Mouse (Mus musculus): Measurements from ENCODE around the gene Lrrc38.
"Not testable (repeated sequence)": the region's sequence is repeated elsewhere in the genome, so short reads cannot be mapped to it uniquely, and the experiment has no call there.

Gene Lrrc38

GRCm38 (mm10) chr4:143349484-143349906 is at the start of gene Lrrc38:
Gene Lrrc38, plus strand, starts transcription at chr4:143349757.
- in situ Hi-C loops (cut with MboI, MseI): no loop called here

DNA sequence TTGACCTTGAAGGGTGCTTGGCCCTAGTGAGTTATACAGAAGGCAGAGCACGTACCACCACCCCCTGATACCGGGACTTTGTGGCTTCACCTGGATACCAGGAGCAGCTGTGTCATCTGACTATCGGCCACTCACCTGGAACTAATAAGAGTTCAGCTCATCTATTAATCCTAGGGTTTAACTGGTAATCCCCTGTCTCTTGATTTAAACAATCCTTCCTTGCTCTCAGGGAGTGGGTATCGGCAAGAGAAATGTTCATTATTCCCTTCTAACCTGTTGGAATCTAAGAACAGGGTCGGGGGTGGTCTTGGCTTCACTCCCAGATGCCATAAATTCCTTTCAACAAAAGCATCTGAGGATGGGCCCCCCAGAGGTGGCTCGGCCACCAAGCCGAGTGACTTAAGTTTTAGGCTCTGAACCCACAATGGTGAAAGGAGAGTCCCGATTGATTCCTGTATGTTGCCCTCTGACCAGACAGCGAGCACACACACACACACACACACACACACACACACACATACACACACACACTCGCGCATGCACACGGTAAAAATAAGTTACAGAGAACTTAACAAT is 49.4 kb upstream of the Lrrc38 start:
- in situ Hi-C loops (cut with MboI, MseI): loop anchor here (25.0 kb wide), 1 partner anchor 1012 kb away; no protein-coding TSS in a partner anchor

DNA sequence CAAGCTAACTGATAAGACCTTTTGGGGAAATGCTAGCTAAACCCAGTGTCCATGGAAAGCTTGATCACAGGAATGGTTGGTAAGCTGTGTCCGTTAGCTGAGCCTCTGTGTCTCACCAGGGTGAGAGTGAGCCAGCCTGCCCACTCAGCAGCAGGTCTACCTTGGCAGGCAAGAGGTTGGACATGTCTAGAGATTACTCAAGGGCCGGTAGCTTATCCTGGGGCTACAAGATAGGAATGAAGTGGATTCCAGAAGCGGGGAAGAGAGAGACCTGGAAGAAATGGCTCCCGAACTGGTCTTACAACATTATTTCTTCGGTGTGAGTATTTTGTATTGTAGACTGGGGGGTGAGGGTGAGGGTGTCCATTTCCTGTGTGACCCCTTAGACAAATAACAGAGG is 48.5 kb upstream of the Lrrc38 start:
- in situ Hi-C loops (cut with MboI, MseI): loop anchor here (25.0 kb wide), 1 partner anchor 1011 kb away; no protein-coding TSS in a partner anchor

GRCm38 (mm10) chr4:143301875-143302274 is 47.7 kb upstream of the Lrrc38 start:
- in situ Hi-C loops (cut with MboI, MseI): loop anchor here (25.0 kb wide), 1 partner anchor 1010 kb away; no protein-coding TSS in a partner anchor

GRCm38 (mm10) chr4:143302279-143302890 is 47.2 kb upstream of the Lrrc38 start:
- in situ Hi-C loops (cut with MboI, MseI): loop anchor here (25.0 kb wide), 1 partner anchor 1010 kb away; no protein-coding TSS in a partner anchor

DNA sequence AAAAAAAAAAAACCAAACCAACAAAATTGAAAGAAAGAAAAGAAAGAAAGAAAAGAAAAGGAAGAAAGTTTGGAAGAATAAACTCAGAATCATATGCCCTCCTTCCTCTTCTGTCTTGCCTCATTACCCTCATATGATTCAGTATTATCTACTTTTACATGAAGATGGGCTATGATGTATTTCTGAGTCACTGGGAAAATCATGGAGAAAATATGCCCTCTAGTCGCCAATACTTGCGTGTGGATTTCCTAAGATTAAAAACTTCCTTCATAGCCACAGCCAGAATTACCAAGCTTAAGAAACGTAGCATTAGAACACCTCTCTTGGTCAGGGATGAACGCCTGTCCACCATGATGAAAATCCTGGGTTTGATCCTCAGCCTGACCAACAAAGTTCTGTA is 44.5 kb upstream of the Lrrc38 start:
- in situ Hi-C loops (cut with MboI, MseI): loop anchor here (25.0 kb wide), 1 partner anchor 1007 kb away; no protein-coding TSS in a partner anchor

GRCm38 (mm10) chr4:143305987-143306772 is 43.4 kb upstream of the Lrrc38 start:
- in situ Hi-C loops (cut with MboI, MseI): loop anchor here (25.0 kb wide), 1 partner anchor 1006 kb away; no protein-coding TSS in a partner anchor

- in situ Hi-C loops (cut with MboI, MseI): loop anchor here (25.0 kb wide), 1 partner anchor 1001 kb away; no protein-coding TSS in a partner anchor
These were observed 38.2 kb upstream of the Lrrc38 start for GRCm38 (mm10) chr4:143311341-143311740.

DNA sequence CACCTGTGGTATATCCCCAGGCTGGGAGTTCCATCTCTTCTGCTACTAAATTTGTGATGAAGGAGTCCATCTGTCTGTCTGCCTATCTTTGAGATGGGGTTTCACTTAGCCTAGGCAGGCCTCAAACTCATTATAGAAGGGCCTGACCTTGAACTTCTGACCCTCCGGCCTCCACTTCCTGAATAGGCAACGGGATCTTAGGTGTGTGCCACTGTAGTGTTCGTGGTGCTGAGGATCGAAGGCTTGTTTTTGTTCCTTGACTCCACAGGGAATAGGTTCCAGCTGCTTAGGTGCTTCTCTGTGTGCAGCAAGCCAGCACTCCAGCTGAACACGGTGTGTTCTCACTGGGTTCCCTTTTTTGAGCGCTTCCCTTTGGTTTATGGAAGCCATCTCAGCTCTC is 36.3 kb upstream of the Lrrc38 start:
- in situ Hi-C loops (cut with MboI, MseI): loop anchor here (25.0 kb wide), 1 partner anchor 999 kb away; no protein-coding TSS in a partner anchor

DNA sequence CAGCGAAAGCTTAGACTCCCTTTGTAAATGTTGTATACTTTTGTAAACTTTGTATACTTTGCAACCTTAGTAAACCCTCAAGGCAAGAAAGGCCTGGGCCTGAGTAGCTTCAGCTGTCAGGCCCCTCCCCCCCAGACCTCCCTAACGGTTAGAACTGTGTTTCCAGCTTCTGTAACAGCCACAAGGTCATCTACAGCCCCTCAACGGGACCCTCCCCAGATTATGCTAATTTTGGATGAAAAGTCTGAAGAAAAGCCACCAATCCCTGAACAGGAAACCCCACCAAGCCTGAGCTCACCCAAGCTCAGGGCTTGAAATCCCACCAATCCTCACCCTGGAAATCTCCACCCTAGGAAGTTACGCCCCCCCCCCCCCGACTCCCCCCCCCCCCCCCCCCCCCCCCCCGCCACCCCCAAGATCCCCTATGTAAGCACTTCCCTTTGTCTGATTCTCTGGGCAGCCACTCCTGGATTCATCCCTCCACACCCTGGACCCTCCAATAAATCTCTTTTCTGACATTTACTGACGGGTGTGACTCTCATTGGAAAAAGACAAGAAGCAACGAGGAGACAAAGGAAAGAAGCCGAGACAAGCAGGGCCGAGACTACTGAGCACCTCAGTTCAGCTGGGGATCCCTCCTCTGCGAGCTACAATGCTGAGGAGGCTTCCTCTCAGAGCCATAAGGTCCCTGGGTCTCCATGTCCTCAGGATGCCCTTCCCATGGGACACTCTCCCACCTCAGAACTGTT is 25.2 kb upstream of the Lrrc38 start:
- in situ Hi-C loops (cut with MboI, MseI): loop anchor here (5.0 to 25.0 kb wide), 2 partner anchors 58 to 988 kb away; no protein-coding TSS in a partner anchor

DNA sequence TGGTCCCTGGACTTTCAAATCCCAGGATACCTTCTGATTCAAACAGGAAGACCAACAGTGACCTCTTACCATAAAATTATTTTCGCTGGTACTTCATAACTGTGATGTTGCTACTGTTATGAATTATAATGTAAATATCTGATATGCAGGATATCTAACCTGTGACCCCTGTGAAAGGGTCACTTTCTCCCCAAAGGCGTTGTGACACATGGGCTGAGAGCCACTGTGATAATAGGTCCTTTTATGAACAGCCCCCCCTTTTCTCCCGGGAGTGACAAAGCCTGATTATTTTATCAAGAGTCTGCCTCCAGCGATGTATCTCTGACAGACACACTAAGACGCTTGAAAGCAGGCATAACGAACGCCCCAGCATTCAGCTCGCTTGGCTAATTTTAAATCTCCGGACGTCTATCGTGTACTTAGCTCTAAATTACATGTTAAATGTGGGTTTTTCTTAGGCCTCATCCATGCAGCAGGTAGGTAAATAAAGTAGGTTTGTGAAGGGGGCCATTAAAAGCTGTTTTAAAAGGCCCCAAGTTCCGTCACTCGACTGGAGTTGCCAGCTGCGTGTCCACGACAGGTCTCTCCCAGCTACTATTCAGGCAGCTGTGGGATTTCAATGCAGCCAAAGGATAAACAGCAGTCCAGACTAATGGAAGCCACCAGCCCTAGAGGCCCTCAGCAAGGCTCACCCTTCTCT is 24.5 kb upstream of the Lrrc38 start:
- in situ Hi-C loops (cut with MboI, MseI): loop anchor here (5.0 to 25.0 kb wide), 2 partner anchors 57 to 987 kb away; no protein-coding TSS in a partner anchor

GRCm38 (mm10) chr4:143325625-143325941 is 24.0 kb upstream of the Lrrc38 start:
- in situ Hi-C loops (cut with MboI, MseI): no loop called here

- in situ Hi-C loops (cut with MboI, MseI): no loop called here
These were observed 19.0 kb upstream of the Lrrc38 start for GRCm38 (mm10) chr4:143330566-143330965.

GRCm38 (mm10) chr4:143331787-143332186 is 17.8 kb upstream of the Lrrc38 start:
- in situ Hi-C loops (cut with MboI, MseI): no loop called here

DNA sequence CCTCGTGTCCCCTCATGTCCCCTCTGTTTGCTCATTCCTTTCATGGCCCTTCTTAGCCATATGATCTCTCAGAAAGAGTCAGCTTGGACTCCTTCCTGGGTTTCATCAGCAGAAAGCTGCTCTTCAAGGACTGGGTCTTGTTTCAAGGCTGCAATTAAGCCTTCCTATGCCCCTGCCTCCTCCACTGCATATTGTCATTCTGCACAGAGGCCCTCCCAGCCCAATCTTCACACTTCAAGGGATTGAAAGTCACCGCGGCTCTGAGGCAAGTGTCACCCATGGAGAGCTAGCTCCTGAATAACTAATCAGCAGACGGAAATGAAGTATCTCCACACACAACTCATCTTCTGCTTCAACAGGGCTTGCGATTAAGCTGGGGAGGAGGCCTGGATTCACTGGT is 15.4 kb upstream of the Lrrc38 start:
- in situ Hi-C loops (cut with MboI, MseI): no loop called here

GRCm38 (mm10) chr4:143334995-143335394 is 14.6 kb upstream of the Lrrc38 start:
- in situ Hi-C loops (cut with MboI, MseI): no loop called here

DNA sequence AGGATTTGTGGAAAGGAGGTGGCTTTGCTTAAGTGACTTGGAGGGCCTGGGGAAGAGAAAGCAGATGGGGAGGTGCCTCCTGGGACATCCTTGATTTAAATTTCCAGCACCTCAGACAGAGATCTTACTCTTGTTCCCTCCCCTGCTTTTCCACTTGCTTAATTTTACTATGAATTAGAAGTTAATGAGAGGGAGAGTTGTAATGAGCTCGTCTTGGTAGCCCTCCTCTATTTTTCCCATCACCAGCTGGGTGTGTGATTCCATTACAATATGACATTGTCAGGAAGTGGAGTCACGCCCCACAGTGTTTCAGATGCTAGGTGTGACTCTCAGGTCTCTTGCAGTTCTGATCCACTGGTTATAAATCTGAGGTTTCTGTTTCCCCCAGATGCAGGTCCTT is 13.5 kb upstream of the Lrrc38 start:
- in situ Hi-C loops (cut with MboI, MseI): no loop called here

GRCm38 (mm10) chr4:143339808-143340207 is 9.7 kb upstream of the Lrrc38 start:
- in situ Hi-C loops (cut with MboI, MseI): no loop called here

DNA sequence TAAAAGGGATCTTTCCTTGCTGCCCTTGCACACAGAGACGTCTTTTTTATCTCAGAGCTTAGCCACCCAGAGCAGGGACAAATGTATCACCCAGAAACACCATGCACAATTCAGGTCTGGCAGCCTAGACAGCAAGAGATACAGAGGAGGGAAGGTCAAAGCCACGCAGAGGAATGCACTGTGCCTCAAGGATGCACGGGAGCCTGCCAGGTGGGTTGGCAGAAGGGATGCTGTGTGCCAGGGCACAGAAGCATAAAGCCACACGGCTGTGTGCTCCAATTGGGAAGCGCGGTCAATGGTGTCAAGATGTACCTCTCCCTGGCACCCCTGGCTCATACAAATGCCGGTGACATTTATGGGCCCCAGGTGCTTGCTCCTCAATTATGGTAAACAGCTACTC is 8.1 kb upstream of the Lrrc38 start:
- in situ Hi-C loops (cut with MboI, MseI): no loop called here

DNA sequence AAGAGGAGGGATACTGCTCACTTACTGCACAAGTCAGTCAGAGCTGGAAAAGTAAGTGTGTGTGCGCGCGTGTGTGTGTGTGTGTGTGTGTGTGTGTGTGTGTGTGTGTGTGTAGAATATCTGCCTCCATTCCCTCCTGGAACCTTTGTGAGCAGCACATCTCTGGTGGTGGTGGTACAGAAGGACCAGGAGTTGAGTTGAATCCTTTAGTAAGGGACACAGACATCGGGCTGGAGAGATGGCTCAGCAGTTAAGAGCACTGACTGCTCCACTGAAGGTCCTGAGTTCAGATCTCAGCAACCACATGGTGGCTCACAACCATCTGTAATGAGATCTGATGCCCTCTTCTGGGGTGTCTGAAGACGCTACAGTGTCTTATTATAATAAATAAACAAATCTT is 4.1 kb upstream of the Lrrc38 start:
- in situ Hi-C loops (cut with MboI, MseI): not testable (repeated sequence)

GRCm38 (mm10) chr4:143348678-143349077 is 879 bp upstream of the Lrrc38 start:
- in situ Hi-C loops (cut with MboI, MseI): no loop called here
